Mouse (Mus musculus) CD8-positive naive resting alpha-beta T cell, adult 2 months (primary cell): ENCODE data around the gene Tmem246.
"Not testable (repeated sequence)": the region's sequence is repeated elsewhere in the genome, so short reads cannot be mapped to it uniquely, and the experiment has no call there.

Experiments used
- DNase-seq, 2 experiments: peaks; one replicate each; pipeline ENCODE4 v3.0.0; 2022; ENCODE audit warnings: low read depth in 2 of 2, low spot score in 2 of 2

The Tmem246 gene

DNA sequence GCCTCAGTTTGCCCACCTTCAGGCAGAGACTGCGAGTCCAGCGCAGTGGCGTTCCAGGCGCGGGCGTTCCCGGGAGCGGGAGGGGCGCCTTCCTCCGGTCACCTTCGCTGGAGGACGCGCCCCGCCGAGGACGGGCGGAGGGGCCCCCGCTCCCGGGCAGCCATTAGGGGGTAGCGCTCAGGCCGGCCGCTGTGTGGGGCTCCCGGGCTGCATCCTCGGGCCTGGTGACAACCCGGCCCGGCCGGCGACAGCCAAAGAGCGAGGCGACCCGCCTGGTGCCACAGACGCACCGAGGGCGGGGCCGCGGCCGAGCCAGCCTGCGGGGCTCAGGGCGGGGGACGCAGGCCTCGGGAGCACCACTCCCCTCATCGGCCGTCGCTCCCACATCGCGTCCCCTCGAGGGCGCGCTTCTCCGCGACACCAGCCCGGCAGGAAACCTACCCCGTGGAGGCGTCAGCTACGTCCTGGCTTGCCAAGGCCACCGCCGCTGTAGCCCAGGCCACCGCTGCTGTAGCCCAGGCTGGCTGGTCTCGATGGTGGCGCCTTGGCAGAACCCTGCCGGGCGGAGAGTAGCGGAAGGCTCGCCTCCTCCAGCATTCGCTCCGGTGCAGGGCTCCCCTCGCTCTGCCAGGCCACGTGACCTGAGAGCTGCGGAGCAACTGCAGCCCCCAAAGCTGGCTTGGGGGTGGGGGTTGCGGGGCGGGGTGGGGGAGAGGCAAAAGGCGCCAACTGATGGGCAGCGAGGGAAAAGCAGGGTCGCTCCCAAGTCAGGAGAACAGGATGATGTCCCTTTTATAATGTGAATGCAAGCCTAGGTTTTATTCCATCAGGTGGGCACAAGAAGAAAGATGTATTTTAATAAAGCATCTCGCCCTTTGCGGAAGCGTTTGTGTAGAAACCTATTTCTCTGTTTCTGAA lies at the start of gene Tmem246:
TSS of gene Tmem246 (minus strand) at position 694 of the 918 bp plus-strand sequence.
- DNase-seq: no peak

DNA sequence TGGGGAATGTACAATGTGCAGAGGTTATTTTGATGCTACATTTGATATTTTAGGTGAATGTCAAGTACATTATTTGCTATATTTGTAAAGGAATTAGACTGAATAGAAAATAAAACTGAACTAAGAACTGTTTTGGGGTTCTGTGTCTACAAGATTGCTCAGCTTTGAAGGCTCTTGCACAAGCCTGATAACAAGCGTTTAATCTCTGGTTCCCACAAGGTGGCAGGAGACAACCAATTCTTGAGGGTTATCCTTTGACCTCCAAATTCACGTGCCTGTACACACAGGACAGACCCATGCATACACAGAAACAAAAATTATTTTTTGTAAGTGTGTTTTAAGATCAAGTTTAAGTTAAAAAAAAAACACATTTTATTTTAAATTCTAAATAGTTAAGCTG lies 42.2 kb upstream of the Tmem246 start:
- DNase-seq: no peak

DNA sequence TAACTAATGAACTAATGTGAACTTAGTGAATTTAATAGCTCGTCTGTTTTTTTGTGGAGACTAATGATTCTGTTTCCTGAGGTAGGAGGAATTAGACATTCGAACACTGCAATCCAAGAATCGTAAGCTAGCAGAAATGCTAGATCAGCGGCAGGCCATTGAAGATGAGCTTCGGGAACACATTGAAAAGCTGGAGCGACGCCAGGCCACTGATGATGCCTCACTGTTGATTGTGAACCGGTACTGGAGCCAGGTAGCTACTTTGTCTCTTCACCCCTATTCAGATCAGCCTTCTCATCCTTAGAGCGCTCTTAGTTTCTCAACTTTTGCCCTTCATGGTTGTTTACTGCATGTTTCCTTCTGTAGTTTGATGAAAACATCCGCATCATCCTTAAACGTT lies 40.1 kb upstream of the Tmem246 start:
- DNase-seq: no peak

DNA sequence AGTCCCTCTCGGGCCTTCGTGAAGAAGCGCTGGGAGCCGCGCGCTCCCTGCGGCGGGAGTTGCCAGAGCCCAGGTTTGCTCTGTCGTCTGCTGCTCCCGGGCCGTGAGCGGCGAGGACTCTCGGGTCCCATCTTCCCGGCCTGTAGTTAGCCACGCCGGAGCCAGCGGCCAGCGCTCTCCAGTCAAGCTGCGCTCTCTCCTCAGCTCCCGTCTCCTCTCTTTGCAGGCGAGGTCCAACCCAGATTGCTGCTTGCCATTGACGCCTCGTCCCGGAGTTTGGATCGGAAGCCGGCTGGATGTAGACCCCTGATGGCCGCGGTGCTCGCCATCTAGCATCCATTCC lies 34.4 kb upstream of the Tmem246 start:
- DNase-seq: no peak

DNA sequence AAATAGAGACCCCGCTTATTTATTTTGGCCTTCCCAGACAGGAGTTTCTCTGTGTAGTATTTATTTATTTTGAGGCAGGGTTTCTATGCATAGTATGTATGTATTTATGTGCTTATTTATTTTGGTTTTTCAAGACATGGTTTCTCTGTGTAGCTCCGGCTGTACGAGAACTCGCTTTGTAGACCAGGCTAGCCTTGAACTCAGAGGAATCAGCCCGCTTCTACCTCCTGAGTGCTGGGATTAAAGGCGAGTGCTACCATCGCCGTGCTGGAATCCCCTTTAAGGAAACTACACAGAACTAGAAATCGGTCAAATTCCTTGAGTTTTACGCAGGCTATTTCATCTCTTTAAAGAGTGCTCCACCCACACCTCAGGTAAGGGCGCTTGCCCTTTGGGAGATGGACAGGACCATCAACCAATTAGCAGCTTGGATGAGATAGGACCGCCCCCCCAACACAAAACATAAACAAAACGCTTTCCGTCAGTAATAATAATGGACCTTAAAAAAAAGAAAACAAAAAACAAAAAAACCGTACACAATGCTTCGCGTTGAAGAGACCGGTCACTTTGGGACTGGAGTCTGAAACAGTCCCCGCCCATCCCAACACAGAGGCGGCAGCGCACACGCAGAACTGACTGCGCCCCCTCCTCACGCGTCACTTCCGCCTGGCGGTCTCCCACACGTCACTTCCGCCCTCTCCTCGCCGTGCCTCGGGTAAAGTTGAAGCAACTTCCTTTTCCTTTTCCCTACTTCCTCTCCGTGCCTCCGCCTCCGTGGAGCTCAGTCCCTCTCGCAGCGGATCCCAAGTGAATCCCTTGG lies 33.9 kb upstream of the Tmem246 start, which contains the start of gene Rnf20:
TSS of gene Rnf20 (plus strand) at position 688 of the 820 bp plus-strand sequence.
- peak; percentile 90 to 95 for DNase-seq

DNA sequence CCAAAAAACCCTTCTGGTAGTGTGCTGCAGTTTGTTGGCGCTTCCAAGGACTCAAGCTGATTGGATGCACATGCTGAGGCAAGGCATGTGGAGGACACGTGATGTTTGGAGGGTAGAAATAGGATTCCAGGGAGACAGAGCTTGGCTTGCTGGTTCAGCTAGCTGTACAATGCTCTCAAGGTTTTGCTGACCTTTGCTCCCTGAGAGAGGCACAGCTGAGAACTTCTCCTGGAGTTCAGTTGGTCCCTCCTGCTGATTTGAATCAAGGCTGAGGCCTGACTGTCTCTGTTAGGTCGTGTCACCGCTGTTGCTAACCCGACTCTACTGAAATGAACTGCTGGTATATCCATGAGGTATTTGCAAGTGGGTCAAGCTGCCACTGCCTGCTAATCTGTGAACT lies 31.3 kb upstream of the Tmem246 start:
- DNase-seq: no peak

DNA sequence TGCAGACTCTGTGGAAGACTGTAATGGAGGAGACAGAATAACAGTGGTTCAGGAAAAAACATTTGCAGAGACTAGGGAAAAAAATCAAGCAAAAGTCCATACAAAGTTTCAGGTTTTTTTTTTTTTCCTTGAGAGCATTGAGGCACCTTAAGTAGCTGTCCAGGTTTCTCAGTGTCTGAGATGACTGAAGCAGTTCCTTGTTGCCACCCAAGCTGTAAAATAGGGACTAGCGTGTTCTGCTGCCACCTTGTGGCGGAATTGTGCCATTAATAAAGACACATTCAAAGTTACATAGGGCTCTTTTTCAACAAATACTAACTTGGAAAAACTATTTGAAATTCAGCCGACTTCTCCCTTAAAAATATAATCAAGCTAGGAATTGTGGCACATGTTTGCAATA lies 29.3 kb upstream of the Tmem246 start:
- peak; percentile 63 to 70 for DNase-seq

DNA sequence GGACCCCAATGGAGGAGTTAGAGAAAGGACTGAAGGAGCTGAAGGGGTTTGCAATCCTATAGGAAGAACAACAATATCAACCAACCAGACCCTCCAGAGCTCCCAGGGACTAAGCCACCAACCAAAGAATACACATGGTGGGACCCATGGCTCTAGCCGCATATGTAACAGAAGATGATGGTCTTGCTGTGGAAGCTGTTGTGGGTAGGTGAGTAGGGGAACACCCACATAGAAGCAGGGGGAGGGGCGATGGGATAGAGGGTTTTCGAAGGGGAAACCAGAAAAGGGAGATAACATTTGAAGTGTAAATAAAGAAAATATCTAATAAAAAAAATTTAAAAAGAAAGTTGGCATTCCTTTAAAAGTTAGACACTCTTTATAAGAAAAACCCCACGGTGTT lies 27.3 kb upstream of the Tmem246 start:
- not testable (repeated sequence) for DNase-seq

DNA sequence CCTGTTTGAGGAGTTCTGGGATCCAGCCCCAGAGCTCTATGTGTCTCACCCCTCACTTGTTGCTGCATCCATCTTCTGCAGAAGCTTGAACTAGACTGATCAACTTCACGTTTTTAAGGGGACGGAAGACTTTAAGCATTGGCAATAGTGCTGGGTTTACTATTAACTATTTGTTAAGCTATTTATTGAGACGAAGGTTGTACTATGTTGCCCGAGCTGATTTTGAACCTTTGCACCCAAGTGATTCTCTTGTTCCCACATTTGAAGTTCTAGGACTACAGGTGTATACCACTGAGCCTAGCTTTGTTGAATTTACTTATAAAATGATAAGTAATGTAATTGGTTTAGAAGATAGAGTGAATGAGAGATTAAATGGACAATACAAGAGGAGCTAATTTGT lies 26.2 kb upstream of the Tmem246 start:
- DNase-seq: no peak

DNA sequence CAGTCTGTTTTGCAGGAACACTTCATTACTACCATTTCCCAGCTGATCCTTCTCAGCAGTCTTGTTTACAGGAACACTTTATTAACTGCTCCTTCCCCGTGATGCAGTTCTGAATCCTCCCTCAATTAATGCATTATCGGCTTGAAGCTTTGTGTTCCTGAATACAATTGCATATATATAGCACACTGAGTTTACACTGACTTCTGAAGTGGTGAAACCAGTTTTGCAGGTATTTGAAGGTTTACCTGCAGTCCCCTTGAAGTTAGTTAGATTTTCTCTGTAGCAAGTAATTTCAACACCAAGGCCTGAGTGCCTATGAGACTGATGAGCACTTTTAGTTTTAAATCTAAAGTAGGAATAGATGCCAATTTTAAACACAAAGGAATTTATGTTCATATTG lies 24.6 kb upstream of the Tmem246 start:
- no peak for DNase-seq

DNA sequence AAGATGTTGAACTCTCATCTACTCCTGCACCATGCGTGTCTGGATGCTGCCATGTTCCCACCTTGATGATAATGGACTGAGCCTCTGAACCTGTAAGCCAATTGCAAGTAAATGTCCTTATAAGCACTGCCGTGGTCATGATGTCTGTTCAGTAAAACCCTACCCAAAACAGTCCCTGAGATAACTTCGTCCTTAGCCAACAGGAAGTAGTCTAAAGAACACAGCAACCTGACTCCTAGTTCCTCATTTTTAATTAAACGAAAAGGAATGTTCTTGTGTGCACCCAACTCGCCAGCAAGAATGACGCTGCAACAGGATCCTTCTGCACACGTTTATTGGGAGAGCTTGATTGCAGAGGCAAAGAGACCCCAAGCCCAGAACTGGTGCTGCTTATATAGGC lies 22.2 kb upstream of the Tmem246 start:
- DNase-seq: not testable (repeated sequence)

DNA sequence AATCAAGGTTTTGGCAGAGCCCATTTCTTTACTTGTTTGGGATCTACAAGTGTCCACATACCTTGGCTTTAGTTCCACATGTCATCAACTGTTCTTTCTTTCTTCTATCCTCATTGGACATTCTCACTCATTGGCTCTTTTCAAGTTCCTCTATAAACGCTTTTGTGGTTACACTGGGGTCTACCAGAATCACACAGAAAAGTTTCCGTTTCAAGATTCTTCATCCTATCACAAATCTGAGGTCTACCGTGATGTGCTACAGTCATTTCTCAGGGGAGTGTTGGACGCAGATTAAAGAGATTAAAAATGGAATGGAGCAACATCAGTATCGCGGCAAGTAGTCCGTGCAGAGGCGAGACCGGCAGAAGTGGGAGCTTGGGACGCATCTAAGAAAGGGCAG lies 19.2 kb upstream of the Tmem246 start:
- DNase-seq: no peak

DNA sequence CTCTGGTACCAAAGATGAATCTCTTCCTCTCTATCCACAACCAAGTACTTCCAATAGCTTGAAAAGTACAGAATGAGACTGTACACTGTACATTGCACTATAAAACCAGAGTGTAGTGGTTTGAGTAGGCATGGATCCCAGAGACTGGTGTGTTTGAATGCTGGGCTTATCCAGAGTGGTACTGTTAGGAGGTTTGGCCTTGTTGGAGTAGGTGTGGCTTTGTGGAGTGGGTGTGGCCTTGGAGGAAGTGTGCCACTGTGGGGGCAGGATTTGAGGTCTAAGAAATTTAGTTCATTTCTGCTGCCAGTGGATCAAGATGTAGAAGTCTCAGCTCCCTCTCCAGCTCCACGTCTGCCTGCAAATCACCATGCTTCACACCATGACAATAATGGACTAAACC lies 7.8 kb upstream of the Tmem246 start:
- no peak for DNase-seq

DNA sequence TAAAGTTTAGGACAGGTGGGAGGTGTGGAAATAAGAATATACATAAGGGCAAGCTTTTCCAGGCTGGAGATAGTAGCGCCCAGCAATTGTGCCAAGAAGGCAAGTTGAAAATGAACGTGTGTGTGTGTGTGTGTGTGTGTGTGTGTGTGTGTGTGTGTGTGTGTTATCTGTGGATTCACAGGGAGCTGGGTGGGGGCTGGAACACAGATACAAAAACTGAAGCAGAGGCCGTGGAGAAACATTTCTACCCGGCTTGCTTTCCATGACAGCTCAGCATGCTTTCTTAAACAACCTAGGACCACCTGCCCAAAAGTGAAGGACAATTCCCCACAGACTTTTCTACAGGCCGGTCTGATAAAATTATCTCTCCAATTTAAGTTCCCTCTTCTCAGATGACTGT lies 6.9 kb upstream of the Tmem246 start:
- no peak for DNase-seq

DNA sequence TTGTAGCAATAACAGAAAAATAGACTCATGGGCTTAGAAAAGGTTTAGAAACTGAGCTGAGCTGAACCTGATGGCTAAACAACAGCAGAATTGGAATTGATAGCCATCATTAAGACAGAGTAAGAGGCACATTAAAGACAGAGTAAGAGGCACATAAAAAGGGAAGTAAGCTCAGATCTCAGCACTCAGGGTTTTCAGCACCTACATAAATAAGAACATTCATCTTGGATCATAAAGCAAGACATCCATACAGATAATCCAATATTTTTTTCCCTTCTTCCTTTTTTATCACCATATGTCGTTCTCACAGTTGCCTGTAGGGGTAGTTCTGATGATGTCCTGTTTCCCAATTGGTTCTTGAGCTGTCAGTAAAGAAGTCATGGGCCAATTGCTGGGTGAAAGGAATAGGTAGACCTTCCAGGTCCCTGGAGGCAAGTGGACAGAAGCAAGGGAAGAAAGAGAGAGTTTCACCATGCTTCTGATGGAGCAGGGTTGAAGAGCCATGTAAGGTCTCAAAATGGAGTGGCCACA lies 6.4 kb upstream of the Tmem246 start:
- no peak for DNase-seq

DNA sequence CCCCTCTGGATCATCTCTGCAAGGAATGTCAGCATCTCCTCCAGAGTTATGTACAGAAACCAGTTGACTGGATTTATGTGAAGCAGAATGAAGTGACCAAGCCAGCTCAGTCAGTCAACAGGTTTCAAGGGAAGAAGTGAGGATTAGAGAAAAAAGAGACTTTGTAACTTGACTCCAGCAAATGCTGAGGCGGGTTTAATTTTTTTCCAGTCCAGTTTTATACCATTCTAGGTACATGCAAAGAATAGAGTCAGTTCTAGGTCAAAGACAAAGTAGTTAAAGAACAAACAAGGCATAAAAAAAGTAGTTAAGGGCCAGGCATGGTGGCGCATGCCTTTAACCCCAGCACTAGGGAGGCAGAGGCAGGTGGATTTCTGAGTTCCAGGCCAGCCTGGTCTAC lies 5.5 kb upstream of the Tmem246 start:
- no peak for DNase-seq

DNA sequence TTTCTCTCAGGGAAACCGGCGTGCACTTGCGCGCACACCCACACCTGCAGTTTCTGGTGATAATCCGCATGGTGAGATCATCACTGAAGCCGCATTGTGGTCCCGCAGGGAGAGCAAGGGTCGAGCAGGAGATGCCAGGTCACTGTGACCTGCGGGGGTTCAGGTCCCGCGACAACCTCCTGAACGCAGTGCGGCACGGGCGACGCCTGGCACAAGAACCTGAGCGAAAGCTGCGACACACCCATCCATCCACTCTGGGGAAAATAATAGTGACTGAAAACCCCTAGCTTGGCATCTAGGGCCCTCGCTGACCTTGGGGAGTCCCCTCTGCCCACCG lies 862 bp downstream of the Tmem246 start:
- no peak for DNase-seq

DNA sequence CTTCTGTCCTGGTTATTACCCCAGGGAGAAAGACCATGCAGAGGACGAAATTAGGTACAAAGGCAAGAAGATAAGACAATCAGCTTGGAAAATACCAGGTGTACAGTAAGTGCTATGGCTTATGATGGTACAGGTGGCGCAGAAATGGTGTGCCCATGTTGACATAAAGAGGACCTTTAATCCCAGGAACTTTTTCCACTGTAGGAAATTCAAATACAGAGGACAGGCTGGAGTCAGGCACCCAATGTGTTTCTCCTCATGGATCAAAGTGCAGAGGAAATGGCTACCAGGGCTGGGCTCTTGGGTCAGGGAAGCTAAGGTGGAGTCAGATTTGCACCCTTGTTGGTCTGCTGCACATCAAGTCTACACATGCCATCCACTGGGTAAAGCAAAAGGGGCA lies 7.5 kb downstream of the Tmem246 start:
- no peak for DNase-seq

DNA sequence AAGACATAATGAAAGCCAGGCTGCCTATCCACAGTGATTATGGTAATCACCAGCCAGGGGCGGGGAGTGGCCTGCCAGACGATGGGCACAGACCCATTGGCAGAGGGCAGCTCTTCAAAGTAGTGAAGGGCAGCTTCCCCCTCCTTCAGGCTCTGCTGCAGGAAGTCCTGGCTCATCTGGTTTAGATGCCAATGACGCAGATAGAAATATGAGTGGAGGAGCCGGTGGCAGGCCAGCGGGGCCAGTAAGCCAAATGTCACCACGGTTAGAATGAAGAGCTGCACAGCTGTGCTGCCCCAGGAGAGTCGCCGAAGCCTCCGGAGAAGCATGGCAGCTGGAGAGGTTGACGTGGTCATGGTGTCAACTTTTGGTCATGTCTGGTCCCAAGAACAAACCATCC lies 10.9 kb downstream of the Tmem246 start:
- no peak for DNase-seq

DNA sequence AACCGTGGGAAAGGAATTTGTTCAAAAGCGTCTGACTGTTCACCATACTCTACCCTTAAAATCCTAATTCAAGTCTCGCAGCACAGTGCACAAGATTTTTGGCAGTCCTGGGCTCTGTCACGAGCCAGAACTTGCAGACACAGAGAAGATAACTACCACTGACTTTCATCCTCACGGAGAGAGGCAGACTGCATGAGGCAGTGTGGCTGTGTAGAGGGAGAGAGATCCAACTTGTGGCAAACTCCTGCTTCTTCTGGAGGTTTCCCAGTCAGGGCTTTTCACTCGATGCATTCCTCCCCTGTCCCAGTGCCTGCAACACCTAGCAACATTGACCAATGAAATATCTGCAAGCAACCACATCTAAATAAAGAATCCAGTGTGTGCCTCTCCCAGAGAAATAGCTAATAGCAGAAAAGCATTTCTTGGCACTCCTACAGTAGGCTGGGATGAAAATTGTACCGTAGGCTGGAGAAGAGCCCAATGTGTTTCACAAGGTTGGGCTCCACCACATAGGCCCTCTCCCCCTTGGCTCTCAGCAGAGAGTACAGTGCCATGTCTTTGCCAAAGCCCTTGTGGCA lies 12.1 kb downstream of the Tmem246 start:
- no peak for DNase-seq

DNA sequence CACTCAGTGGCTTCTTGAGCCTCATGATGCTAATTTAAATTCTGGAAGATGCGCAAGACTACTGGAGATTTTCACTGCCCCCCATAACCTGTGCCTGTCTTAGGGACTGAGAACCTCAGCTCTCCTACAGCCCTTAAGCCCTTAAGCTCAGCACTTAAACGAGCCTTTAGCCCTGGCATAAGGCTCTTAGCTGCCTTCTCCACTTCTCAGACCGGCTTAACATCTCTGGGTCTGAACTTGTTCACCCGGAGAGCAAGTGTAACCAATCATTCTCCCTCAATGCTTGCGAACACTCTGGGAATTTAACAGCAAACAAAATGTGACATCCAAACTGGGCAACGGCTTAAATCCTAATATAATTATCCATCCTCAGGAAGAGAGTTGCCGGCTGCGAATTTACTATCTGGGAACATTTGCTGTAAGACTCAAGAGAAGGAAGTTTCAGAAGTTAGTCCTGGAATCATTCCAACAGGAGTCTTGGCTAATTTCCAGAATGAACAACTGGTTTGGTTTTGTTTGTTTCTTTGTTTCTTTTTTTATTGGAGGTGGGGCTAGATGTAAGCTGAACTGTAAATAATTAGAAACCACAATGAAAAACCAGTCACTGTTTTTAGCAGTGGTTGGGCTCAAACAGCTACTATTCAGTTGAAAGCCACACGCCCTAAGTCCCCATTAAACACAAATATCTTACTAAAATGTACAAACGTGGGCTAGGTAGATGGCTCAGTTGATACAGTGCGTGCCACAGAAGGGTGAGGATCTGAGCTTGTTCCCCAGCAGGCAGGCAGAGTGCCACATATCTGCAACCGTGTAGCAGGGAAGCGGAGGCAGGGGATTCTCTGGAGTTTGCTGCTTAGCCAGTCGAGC lies 13.5 kb downstream of the Tmem246 start:
- DNase-seq: no peak
